Mouse (Mus musculus) G1E (cell line): ENCODE results near the gene Gm10392.

Source experiments
- CTCF ChIP-seq: IDR thresholded peaks from 2 replicates; pipeline ENCODE4 v1.5.1; 2012; ENCODE audit warnings: low read depth, low read length, inconsistent platforms, mixed read lengths
- GATA1 ChIP-seq: IDR thresholded peaks from 2 replicates; pipeline ENCODE4 v1.6.1; 2012; ENCODE audit warnings: borderline replicate concordance, low read length, inconsistent platforms, mixed read lengths
- TAL1 ChIP-seq: conservative IDR thresholded peaks from 2 replicates; pipeline ENCODE4 v1.6.1; 2012; ENCODE audit warnings: low read depth, low read length, inconsistent platforms, mixed read lengths

GRCm38 (mm10) chr11:77518051-77518798 is 773 bp downstream of the Gm10392 start:
- TF ChIP-seq CTCF (no peak), GATA1 (no peak), TAL1 (no peak)
